Mouse (Mus musculus) lung, adult 2 months (tissue): ENCODE data around the gene Tent4b. TPM values are rescaled to one million over a fixed set of nuclear protein-coding genes. Genes with fewer than 3 reads are reported as not detected.

Experiments used
- DNase-seq: peaks from one replicate; pipeline ENCODE4 v3.0.0; 2022
- H3K4me1 ChIP-seq: fragments of 200-500 bp; 2 replicates; pipeline ENCODE4 v1.6.1; 2011; ENCODE audit warnings: low read length; ENCODE audit not compliant: control insufficient read depth, insufficient read depth
- H3K4me3 ChIP-seq: fragments of 200-500 bp; replicated peaks from 2 replicates; pipeline ENCODE3; 2011; ENCODE audit warnings: low read depth, mild to moderate bottlenecking, control low read depth, low read length; ENCODE audit errors: extremely low read depth
- CTCF ChIP-seq: fragments of 200-500 bp; IDR thresholded peaks from 2 replicates; pipeline ENCODE4 v1.5.1; 2011; ENCODE audit warnings: mild to moderate bottlenecking, low read length, control low read depth; ENCODE audit not compliant: insufficient read depth
- POLR2A ChIP-seq: fragments of 200-500 bp; IDR thresholded peaks from 2 replicates; pipeline ENCODE4 v1.6.1; 2011; ENCODE audit warnings: low read depth, mild to moderate bottlenecking, control low read depth, low read length, borderline replicate concordance; ENCODE audit errors: extremely low read depth
- WGBS: fragments of 180-500 bp; shearing (Covaris S2); methylation state at CpG from one replicate; pipeline ENCODE4 v1.1.7; 2018; 5-methylcytosine and 5-hydroxymethylcytosine counted together
- polyA plus RNA-seq: library from polyadenylated mRNA; depleted of rRNA; stranded (reverse); fragments of >200 nt; gene quantifications from 2 replicates; pipeline ENCODE4 v1.2.3, GENCODE M21; 2012

The Tent4b gene
- polyA plus RNA-seq, 1 experiment: 22.9 TPM

- TF ChIP-seq CTCF (no peak), POLR2A (no peak)
These were observed 59.0 kb downstream of the Tent4b start for GRCm38 (mm10) chr8:88258024-88258423.

DNA sequence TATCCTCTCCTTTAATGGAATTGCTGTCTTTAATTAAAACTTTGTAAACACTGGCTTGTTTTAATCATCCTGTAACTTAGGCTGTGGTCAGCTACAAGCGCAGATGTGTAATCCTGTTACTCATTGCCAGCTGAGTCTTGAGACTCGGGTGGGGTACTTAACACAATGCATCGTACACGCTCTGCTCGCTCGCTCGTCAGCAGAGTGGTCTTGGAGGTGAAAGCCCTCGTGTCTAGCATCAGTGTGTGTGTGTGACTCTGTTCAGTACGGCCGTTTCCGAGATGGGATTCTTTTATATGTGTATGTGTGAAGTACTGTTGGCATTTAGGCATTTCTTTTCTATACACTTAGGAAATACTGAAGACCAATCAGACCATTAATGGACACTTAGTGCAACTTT is 59.5 kb downstream of the Tent4b start:
- no peak for DNase-seq
- 74% methylated on average over 11 of the region's 11 CpGs for WGBS
- Histone ChIP-seq H3K4me1 (peaks cover 3% of the 10 kb centered on the region), H3K4me3 (no peak overlapping the region)
- no peak for TF ChIP-seq CTCF
- no peak for TF ChIP-seq POLR2A

More at GRCm38 (mm10) chr8:88258024-88258423, 59.0 kb downstream of the Tent4b start:
- Histone ChIP-seq H3K4me3 (no peak overlapping the region), H3K4me1 (no peaks in the 10 kb centered on the region)
- no peak for DNase-seq
- 50% methylated on average over 6 of the region's 6 CpGs for WGBS

DNA sequence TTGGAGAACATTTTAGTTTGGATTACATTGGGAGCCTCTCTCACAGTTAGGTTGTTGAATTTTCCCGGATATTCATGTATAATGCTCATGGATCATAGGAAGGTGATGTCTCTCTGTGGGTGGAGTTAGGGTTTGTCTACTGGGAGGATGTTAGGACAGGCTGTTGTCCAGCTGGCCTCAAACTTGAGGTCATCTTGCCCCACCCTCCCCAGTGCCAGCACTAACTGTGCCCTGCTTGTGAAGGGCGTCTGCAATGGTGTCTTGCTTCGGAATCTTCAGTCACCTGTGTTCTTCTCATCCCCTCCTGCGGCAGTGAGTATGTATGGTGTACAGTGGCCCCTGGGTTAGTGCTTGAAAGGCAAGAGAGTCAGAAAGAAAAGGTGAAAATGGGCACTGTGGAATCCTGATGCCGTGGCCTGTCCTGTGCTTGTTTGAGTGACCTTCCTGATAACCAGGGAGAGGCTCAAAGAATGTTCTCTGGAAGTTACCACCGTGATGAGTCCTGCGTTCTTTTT is 61.5 kb downstream of the Tent4b start:
- H3K4me1 ChIP-seq: peaks cover 6% of the 10 kb centered on the region
- 54% methylated on average over 7 of the region's 7 CpGs for WGBS
- DNase-seq: no peak
- TF ChIP-seq CTCF: no peak
- no peak for TF ChIP-seq POLR2A
- H3K4me3 ChIP-seq: no peak overlapping the region

DNA sequence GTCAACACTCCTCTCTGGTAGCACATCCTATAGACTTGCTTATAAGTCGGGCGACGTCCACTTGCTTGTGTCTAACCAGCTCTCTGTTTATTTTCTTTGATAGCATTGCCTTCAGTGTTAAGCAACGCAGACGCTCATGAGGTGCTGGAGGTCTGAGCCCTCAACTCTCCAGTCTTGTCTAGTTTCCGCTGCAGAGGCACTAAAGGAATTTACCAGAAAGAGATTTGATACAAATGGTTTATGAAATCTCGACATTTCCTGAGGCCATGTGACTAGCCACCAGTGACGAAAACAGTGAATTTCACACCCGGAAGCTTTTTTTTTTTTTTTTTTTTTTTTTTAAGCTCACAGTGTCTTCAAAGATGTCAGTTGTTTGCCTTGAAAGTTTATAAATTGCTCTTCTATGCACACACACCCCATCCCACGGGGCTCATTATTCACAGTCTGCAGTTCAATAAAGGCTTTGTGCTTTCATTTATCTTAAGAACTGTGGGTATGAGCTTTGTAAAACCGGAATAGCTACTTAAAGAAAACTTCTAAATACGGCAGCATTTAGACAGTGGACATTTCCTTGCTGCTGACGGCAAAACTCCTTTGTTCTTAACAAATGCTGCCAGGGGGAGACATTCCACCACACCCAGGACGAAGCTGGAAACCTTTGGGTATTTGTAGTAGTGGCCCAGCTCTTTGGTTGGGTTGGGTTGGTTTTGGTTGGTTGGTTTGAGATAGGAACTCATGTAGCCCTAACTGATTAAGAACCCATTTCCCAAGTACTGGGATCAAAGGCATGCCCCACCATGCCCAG is 64.0 kb downstream of the Tent4b start:
- no peak for DNase-seq
- TF ChIP-seq POLR2A: no peak
- TF ChIP-seq CTCF: no peak
- Histone ChIP-seq H3K4me1 (peaks cover 9% of the 10 kb centered on the region), H3K4me3 (no peak overlapping the region)
- WGBS: 17% methylated on average over 14 of the region's 14 CpGs

DNA sequence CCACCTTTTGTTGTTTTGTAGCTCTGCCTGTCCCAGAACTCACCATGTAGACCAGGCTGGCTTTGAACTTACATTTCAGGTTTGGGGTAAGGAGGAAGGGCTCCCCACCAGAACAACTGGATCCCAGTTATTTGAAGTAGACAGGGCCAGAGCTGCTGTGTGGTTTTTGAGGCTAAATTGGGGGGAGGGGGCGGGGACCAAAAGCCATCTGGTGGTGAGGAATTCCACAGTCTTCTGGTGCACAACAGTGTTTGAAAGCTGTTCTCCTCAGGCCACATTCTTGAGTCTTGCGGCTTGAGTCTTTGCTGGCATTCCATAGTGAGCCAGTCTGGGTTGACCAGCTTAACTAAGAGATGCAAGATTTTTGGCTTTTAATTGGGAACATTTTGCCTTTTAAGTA is 66.5 kb downstream of the Tent4b start:
- no peak for TF ChIP-seq POLR2A
- TF ChIP-seq CTCF: no peak
- H3K4me3 ChIP-seq: no peak overlapping the region
- no peak for DNase-seq
- WGBS: 24% methylated on average over 2 of the region's 2 CpGs
- H3K4me1 ChIP-seq: peaks cover 9% of the 10 kb centered on the region

- no peak overlapping the region for H3K4me3 ChIP-seq
These were observed 67.3 kb downstream of the Tent4b start for GRCm38 (mm10) chr8:88266170-88266800.

GRCm38 (mm10) chr8:88266801-88267403 is 67.9 kb downstream of the Tent4b start:
- Histone ChIP-seq H3K4me3 (no peak overlapping the region), H3K4me1 (peaks cover 9% of the 10 kb centered on the region)
- DNase-seq: peak; percentile 26
- 60% methylated on average over 14 of the region's 14 CpGs for WGBS
- TF ChIP-seq POLR2A (0 out of 2 replicates have a peak, but pooled peaks have one; percentile 11), CTCF (no peak)

More at GRCm38 (mm10) chr8:88266170-88266800, 67.3 kb downstream of the Tent4b start:
- DNase-seq: peak; percentile 91
- TF ChIP-seq CTCF (peak; percentile 94), POLR2A (no peak)
- peaks cover 9% of the 10 kb centered on the region for H3K4me1 ChIP-seq
- WGBS: 31% methylated on average over 10 of the region's 10 CpGs

DNA sequence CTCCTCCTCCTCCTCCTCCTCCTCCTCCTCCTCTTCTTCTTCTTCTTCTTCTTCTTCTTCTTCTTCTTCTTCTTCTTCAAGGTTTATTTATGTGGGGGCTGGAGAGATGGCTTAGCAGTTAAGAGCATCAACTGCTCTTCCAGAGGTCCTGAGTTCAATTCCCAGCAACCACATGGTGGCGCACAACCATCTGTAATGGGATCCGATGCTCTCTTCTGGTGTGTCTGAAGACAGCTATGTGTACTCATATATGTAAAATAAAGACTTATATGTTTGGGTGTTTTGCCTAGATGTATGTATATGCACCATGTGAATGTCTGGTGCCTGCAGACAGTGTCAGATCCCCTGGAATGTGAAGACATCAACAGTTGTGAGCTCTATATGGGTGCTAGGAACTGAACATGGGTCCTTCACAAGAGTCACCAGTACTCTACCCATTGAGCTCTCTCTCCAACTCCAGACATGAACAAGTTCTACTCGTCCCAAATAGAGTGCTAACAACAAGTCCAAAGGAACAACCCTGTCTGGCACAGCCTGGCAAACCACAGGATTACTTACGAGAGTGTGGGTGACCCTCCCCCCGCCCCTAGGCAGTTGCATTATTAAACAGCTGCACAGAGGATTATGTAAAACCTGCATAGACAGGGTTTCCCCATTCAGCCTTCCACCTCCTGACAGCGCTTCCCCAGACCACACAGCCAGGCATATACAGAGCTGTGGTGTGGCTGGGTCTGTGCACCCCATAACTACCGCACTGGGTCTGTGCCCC is 70.3 kb downstream of the Tent4b start:
- WGBS: 56% methylated on average over 7 of the region's 7 CpGs
- Histone ChIP-seq H3K4me1 (peaks cover 5% of the 10 kb centered on the region; the same call in 1 of the 2 replicates), H3K4me3 (no peak overlapping the region)
- DNase-seq: no peak
- TF ChIP-seq CTCF (peak; percentile 19; the same call in 1 of the 2 replicates), POLR2A (no peak)
